Mouse (Mus musculus) testis, postnatal 14 days (tissue): ENCODE results near the gene App.

ENCODE experiments used
- DNase-seq: peaks from one replicate; pipeline ENCODE4 v3.0.0; 2021; ENCODE audit warnings: low spot score

The App gene

GRCm38 (mm10) chr16:85150902-85151301 lies 22.7 kb downstream of the App start:
- no peak for DNase-seq

- no peak for DNase-seq
Observed at GRCm38 (mm10) chr16:85149509-85149871, 24.1 kb downstream of the App start.

- no peak for DNase-seq
Observed at GRCm38 (mm10) chr16:85148615-85149508, 24.7 kb downstream of the App start.

GRCm38 (mm10) chr16:85147440-85147839 lies 26.1 kb downstream of the App start:
- DNase-seq = no peak

- DNase-seq = no peak
Observed at GRCm38 (mm10) chr16:85145771-85146178, 27.8 kb downstream of the App start.

- no peak for DNase-seq
Observed at GRCm38 (mm10) chr16:85145369-85145768, 28.2 kb downstream of the App start.

GRCm38 (mm10) chr16:85144401-85144800 lies 29.2 kb downstream of the App start:
- DNase-seq = no peak

GRCm38 (mm10) chr16:85143863-85144262 lies 29.7 kb downstream of the App start:
- DNase-seq = no peak

- no peak for DNase-seq
Observed at GRCm38 (mm10) chr16:85143188-85143587, 30.4 kb downstream of the App start.

GRCm38 (mm10) chr16:85141404-85141803 lies 32.2 kb downstream of the App start:
- no peak for DNase-seq

GRCm38 (mm10) chr16:85139178-85139604 lies 34.4 kb downstream of the App start:
- no peak for DNase-seq

- DNase-seq = no peak
Observed at GRCm38 (mm10) chr16:85137348-85137747, 36.2 kb downstream of the App start.

GRCm38 (mm10) chr16:85136046-85136445 lies 37.5 kb downstream of the App start:
- no peak for DNase-seq

GRCm38 (mm10) chr16:85133468-85133881 lies 40.1 kb downstream of the App start:
- no peak for DNase-seq

GRCm38 (mm10) chr16:85133057-85133456 lies 40.5 kb downstream of the App start:
- no peak for DNase-seq

GRCm38 (mm10) chr16:85132182-85132581 lies 41.4 kb downstream of the App start:
- no peak for DNase-seq

- DNase-seq = no peak
Observed at GRCm38 (mm10) chr16:85130861-85131556, 42.6 kb downstream of the App start.

- no peak for DNase-seq
Observed at GRCm38 (mm10) chr16:85128693-85129657, 44.6 kb downstream of the App start.

- DNase-seq = no peak
Observed at GRCm38 (mm10) chr16:85128347-85128664, 45.3 kb downstream of the App start.

GRCm38 (mm10) chr16:85127661-85128346 lies 45.8 kb downstream of the App start:
- no peak for DNase-seq

- no peak for DNase-seq
Observed at GRCm38 (mm10) chr16:85124649-85125048, 48.9 kb downstream of the App start.

GRCm38 (mm10) chr16:85121983-85122382 lies 51.6 kb downstream of the App start:
- no peak for DNase-seq
